Mouse (Mus musculus) brown adipose tissue, adult 24 weeks (tissue): Measurements from ENCODE around the gene Slc35d1. TPM values are rescaled to one million over a fixed set of nuclear protein-coding genes. Genes with fewer than 3 reads are reported as not detected.

Experiments
- H3K27ac ChIP-seq: fragments of 200-500 bp; replicated peaks from 2 replicates; pipeline ENCODE4 v1.5.1; 2012; ENCODE audit warnings: low read depth, mild to moderate bottlenecking, low read length
- H3K4me1 ChIP-seq: fragments of 200-500 bp; 2 replicates; pipeline ENCODE4 v1.6.1; 2012; ENCODE audit warnings: low read length, mixed read lengths; ENCODE audit not compliant: control insufficient read depth, insufficient read depth, insufficient read length
- H3K4me3 ChIP-seq: fragments of 200-500 bp; 2 replicates; pipeline ENCODE4 v1.5.1; 2012; ENCODE audit warnings: low read depth, mild to moderate bottlenecking, low read length, moderate library complexity; ENCODE audit not compliant: insufficient read depth
- polyA plus RNA-seq: library from polyadenylated mRNA; stranded (reverse); fragments of >200 nt; gene quantifications from 2 replicates; pipeline ENCODE4 v1.2.4, GENCODE M21; 2012; ENCODE audit not compliant: missing spikeins, insufficient read depth, insufficient read length

Slc35d1 gene
- polyA plus RNA-seq, result 2.9 and 3.6 TPM in 2 replicates

DNA sequence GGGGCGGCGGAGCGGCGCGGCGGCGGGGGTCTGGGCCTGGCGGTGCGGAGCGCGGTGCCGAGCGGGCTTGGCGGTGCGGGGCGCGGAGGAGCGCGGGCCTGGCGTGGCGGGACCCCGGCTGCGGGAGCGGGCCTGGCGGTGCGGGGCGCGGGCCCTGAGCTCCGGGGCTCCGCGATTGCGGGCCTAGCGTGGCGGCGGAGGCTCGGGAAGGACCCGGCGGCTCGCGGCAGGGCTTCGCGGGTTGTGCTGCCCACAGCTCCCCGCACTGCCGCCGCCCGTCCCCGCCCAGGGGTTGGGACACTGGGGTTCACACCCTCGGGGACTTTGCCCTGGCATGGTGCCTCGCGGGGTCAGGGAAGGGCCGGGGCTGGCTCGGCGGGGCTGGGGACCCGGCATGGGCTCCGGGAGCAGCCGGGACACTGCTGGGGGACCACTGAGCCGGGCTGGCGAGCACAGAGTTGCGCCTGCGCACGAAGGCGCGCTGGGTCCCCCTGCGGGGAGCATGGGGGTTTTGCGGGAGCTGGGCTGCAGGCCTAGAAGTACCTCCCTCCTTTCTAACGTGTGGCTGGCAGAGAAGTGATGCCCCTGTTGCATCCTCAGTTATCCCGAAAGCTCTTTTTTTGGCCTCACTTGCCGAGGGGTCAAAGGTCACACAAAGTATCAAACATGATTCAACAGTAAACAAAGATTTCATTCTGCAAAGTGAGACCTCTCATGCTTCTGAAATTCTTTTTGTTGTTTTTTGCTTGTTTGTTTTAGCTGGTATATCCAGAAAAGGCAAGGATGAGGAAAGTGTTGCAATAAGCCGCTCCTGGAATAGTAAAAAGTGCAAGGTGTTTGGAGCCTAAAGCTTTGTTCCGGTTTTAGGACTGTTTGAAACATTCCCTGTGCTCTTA, at the start of gene Slc35d1:
Gene Slc35d1, minus strand, starts transcription at position 240 of the 896 bp plus-strand sequence.
- Histone ChIP-seq H3K4me3 (peak within 1 kb of the TSS; percentile 99), H3K4me1 (no peaks in the 10 kb centered on the region), H3K27ac (peak within 1 kb of the TSS; percentile 90)

DNA sequence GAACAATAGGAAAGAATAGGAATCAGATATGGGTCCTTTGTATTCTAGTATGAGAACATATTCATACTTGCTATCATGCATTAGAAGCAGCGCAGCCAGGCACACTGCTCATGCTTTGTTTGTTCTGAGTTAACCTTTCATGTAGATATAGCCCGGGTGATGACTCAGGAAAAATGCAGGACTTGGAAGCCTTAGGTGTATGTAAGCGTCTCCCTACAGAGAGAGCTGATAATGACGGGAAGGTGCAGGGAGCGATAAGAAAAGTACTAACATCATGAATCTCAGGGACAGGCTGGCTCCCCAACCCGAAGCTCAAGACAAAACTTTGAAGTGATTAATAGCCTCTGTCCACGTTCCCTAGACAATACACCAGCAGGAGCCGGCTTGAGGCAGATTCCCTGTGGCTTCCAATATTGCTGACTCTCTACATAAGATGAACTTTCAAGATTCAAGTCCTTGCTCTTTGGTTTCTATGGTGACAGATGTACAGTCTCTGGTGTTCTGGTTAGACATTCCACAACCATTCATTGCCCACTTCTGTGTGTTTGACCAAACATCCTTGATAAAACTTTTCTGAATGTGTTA, 48.9 kb upstream of the Slc35d1 start:
- Histone ChIP-seq H3K4me3 (no peak overlapping the region), H3K27ac (no peak overlapping the region)

GRCm38 (mm10) chr4:103263378-103263777, 48.4 kb upstream of the Slc35d1 start:
- Histone ChIP-seq H3K27ac (no peak overlapping the region), H3K4me1 (no peaks in the 10 kb centered on the region), H3K4me3 (no peak overlapping the region)

More for the DNA sequence above, 48.9 kb upstream of the Slc35d1 start:
- H3K4me1 ChIP-seq, result no peaks in the 10 kb centered on the region

DNA sequence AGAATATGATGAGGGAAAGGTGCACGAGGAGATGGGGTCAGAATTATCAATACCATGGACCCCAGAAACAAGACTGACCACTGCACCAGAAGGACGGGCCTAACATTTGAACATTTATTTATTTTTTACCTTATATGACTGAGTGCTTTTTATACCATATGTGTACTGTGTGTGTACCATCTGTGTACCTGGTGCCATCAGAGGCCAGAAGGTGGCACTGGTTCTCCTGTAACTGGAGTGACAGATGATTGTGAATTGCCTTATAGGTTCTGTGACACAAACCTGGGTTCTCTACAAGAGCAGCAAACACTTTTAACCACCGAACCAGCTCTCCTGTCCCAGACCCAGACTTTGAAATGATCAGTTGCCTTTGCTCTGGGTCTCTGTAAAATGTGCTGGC, 43.9 kb upstream of the Slc35d1 start:
- Histone ChIP-seq H3K27ac (no peak overlapping the region), H3K4me1 (no peaks in the 10 kb centered on the region), H3K4me3 (no peak overlapping the region)

GRCm38 (mm10) chr4:103253846-103254245, 38.9 kb upstream of the Slc35d1 start:
- Histone ChIP-seq H3K27ac (no peak overlapping the region), H3K4me1 (no peaks in the 10 kb centered on the region), H3K4me3 (no peak overlapping the region)

DNA sequence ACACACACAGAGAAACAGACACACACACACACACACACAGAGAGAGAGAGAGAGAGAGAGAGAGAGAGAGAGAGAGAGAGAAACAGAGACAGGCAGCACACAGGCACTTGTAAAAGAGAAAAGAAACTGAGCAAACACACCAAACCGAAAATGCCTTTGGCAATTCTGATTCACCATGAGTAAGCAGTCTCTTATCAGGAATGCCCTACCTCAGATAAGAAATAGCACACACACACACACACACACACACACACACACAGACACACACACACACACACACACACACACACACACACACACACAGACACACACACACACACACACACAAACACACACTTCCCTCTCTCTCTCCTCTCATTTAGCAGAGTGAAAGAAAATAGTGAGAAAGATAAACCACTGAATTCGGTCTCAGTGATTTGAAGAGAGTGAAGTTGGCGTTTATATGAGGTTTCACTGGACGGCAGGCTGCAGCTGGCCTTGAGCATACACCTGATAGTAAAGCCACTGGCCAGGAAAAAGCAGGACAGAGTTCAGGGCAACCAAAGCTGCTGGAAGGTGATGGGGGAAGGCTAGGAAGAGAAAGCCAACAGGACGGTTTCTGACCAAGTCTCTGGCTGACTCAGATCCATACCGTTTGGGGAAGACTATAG, 34.6 kb upstream of the Slc35d1 start:
- Histone ChIP-seq H3K4me1 (no peaks in the 10 kb centered on the region), H3K4me3 (no peak overlapping the region), H3K27ac (no peak overlapping the region)

DNA sequence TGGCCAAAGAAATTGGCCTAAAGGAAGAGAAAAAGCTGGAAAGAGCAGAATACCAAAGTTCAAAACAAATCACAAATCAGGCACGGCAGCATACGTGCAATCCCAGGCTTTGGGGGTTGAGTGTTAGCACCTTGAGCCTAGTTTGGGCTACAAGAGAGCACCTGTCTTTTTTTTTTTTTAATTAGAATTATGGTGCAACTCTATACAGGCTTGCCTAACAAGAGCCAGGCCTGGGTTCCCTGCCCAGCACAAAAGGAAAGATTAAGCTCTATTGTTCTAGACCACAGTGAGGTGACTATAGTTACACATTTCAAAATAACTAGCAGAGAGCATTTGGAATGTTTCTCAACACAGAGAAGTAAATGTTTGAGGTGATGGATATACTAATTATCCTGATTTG, 32.8 kb upstream of the Slc35d1 start:
- H3K4me3 ChIP-seq, result no peak overlapping the region
- H3K27ac ChIP-seq, result no peak overlapping the region
- no peaks in the 10 kb centered on the region for H3K4me1 ChIP-seq

DNA sequence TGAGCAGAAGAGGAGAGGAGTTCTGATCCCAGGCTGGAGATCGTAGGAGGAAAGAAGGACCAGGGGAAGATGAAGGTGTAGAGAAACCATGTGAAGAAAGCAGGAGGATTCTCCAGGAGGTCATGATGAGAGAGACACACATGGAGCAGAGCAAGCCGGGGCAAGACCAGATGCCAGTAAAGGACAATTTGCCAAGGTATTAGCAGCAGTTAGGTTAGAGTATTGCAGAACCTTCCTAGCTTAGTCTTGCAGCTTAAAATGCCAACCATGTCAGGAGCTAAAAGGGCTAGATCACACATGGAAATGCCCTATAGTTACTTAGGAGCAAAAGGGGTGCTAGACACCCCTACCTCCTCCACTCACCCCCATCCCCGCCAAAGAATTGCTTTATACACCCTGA, 32.3 kb upstream of the Slc35d1 start:
- H3K4me1 ChIP-seq, result no peaks in the 10 kb centered on the region
- no peak overlapping the region for H3K4me3 ChIP-seq
- no peak overlapping the region for H3K27ac ChIP-seq

GRCm38 (mm10) chr4:103232156-103232555, 17.2 kb upstream of the Slc35d1 start:
- Histone ChIP-seq H3K27ac (no peak overlapping the region), H3K4me3 (no peak overlapping the region), H3K4me1 (no peaks in the 10 kb centered on the region)

- Histone ChIP-seq H3K4me1 (no peaks in the 10 kb centered on the region), H3K27ac (no peak overlapping the region), H3K4me3 (no peak overlapping the region)
These were observed 7.9 kb upstream of the Slc35d1 start for GRCm38 (mm10) chr4:103222854-103223253.

DNA sequence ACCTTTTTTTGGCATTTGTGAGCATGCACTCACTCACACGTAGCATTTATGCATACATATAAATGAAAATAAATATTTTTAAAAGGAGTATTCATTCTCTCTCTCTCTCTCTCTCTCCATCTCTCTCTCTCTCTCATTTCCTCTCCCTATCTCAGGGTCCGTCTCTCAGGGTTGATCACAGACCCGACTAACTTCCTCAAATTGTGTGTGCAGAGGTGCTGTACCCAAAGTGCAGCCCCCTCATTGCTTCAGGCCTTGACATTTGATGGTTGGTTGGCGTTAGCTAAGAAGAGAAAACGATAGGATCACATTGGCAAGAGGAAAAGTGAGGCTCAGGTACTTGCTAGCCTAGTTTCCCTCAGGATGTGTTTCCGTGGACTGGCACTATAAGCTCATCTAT, 6.8 kb upstream of the Slc35d1 start:
- no peaks in the 10 kb centered on the region for H3K4me1 ChIP-seq
- no peak overlapping the region for H3K4me3 ChIP-seq
- no peak overlapping the region for H3K27ac ChIP-seq

DNA sequence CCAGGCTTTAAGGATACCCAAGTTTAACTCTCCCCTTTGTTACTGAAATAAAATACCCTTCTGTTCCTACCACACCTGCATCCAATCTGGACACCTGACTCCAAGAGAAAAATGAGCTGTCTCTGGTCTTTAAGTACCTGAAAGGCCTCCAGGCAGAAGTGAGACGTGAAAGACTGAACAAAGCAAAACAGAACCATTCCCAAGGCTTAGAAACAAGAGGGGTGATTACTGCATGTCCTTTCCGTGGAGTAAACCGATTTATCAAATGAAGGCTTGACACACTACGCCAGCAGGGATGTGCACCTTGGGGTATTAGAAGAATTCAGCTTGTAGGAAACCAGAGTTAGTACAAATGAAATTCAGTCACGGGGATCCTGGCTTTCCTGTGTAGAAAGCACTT, 4.0 kb upstream of the Slc35d1 start:
- Histone ChIP-seq H3K4me1 (no peaks in the 10 kb centered on the region), H3K27ac (no peak overlapping the region), H3K4me3 (no peak overlapping the region)

- no peak overlapping the region for H3K4me3 ChIP-seq
- no peak overlapping the region for H3K27ac ChIP-seq
These were observed 1.1 kb upstream of the Slc35d1 start for GRCm38 (mm10) chr4:103216046-103216445.

GRCm38 (mm10) chr4:103214498-103214924, 453 bp downstream of the Slc35d1 start:
- Histone ChIP-seq H3K4me1 (no peaks in the 10 kb centered on the region), H3K4me3 (peak overlapping the region; percentile 99), H3K27ac (peak overlapping the region; percentile 90)

More at GRCm38 (mm10) chr4:103216046-103216445, 1.1 kb upstream of the Slc35d1 start:
- no peaks in the 10 kb centered on the region for H3K4me1 ChIP-seq

DNA sequence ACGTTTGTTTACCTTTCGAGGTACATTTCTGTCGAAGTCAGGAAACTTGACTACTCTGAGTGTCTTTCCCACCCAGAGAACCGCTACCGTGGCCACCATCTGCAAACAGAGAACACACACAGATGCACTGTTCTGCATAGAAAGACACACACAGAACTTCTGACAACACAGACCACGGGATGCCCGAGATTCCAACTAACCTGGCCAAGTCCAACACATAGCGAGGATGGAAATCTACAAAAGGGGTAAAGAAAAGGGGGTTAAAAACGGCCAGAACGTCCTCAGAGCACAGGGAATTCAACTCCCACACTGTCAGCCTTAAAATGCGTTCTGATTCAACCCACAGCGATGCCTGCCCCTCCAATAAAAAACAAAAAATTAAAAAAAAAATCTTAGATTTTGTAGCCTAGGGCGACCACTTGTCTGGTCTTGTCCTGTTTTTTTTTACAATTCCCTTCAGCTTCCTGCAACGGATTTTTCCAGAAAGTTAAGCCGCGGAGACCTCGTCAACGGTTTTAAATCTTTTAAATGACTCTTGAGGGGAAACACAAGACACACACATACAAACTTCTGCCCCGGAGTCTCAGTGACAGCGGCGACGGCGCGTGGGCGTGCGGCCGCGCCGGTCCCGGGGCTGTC, 986 bp downstream of the Slc35d1 start:
- Histone ChIP-seq H3K27ac (peak overlapping the region; percentile 90), H3K4me3 (peak overlapping the region; percentile 99), H3K4me1 (no peaks in the 10 kb centered on the region)
